Mouse (Mus musculus): ENCODE data around the gene Arhgap32. TPM values are rescaled to one million over a fixed set of nuclear protein-coding genes. Genes with fewer than 3 reads are reported as not detected.

The Arhgap32 gene
- total and polyA plus RNA-seq, 3 experiments, result 0.06 to 0.15 TPM; not detected in 1

DNA sequence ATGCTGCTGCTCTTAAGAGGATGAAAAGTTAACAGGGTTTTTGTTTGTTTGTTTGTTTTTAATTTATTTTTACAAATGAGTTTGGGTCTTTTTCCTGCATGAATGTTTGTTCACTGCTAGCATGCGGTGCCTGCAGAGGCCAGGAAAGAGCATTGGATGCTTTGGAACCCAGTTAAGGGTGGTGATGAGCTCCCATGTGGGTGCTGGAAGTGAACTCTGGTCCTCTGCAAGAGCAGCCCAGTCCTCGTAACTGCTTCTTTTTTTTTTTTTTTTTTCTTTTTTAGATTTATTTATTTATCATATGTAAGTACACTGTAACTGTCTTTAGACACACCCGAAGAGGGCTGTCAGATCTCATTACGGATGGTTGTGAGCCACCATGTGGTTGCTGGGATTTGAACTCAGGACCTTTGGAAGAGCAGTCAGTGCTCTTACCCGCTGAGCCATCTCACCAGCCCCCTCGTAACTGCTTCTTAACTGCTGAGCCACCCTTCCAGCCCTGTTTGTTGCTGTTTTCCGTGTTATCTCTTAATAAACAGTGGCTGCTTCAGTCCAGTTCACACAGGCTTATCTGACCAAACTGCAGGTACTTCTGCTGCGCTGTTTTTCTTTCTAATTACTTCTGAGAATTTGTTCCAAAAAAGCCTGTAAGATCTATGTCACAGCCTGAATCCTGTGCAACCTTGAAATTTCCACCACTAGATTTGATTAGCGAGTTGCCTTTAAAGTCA is 17.3 kb upstream of the Arhgap32 start:
- Histone ChIP-seq H3K36me3 (ENCODE audit: control insufficient read depth in 1 of 2, insufficient read depth in 2 of 2, low read length in 2 of 2) (no peaks in the 10 kb centered on the region), H3K4me1 (ENCODE audit: control insufficient read depth in 1 of 2, insufficient read depth in 2 of 2, low read length in 2 of 2) (no peaks in the 10 kb centered on the region), H3K79me2 (ENCODE audit: control insufficient read depth, insufficient read depth, low read length, poor library complexity) (no peaks in the 10 kb centered on the region), H3K9me3 (replicated peaks; ENCODE audit: insufficient read depth, low read length) (no peaks in the 10 kb centered on the region), H3K27ac (ENCODE audit: control insufficient read depth, low read depth, low read length) (no peak overlapping the region), H3K27me3 (ENCODE audit: control insufficient read depth in 1 of 2, insufficient read depth in 2 of 2, low read length in 2 of 2) (peaks cover 0 to 3% of the 10 kb centered on the region in 2 experiments; a peak in 3 of 4 replicates), H3K9ac (ENCODE audit: control insufficient read depth, low read depth, low read length, poor library complexity, severe bottlenecking) (no peak overlapping the region), H3K4me3 (ENCODE audit: control insufficient read depth in 1 of 2, insufficient read depth in 1 of 2, low read depth in 2 of 2, low read length in 2 of 2) (no peak overlapping the region)
- peak; percentile 15 for DNase-seq (ENCODE audit: low read depth, low spot score)
- TF ChIP-seq TBP (IDR thresholded peaks at IDR 0.05; ENCODE audit: low read depth, low read length) (0 out of 2 replicates have a peak, but pooled peaks have one; percentile 30), USF1 (IDR thresholded peaks at IDR 0.05; ENCODE audit: low read depth, low read length) (no peak)

DNA sequence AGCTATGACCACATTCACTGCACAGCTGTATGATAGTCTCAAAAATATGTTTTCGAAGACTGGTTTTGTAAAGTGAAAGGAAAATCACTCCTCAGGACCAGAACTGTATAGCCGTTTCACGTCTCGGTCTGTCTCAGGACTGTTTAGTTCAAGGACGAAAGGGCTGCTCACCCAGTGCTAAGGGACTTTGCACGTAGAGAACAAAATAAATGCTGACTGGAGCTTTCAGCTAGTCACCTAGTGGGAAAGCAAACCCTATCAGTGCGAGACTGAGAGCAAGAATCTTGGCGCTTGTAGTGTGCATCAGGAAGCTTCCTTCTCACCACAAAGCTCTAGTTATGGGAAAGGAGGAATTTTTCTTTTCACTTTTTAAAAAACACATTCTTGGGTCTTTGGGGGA is 15.4 kb upstream of the Arhgap32 start:
- no peak for DNase-seq (ENCODE audit: low read depth, low spot score)
- H3K4me3 ChIP-seq (ENCODE audit: control insufficient read depth in 1 of 2, insufficient read depth in 1 of 2, low read depth in 2 of 2, low read length in 2 of 2), result no peak overlapping the region
- H3K9ac ChIP-seq (ENCODE audit: control insufficient read depth, low read depth, low read length, poor library complexity, severe bottlenecking), result no peak overlapping the region
- no peaks in the 10 kb centered on the region for H3K36me3 ChIP-seq (ENCODE audit: control insufficient read depth in 1 of 2, insufficient read depth in 2 of 2, low read length in 2 of 2)
- H3K79me2 ChIP-seq (ENCODE audit: control insufficient read depth, insufficient read depth, low read length, poor library complexity), result no peaks in the 10 kb centered on the region
- peaks cover 0 to 4% of the 10 kb centered on the region in 2 experiments; a peak in 3 of 4 replicates for H3K27me3 ChIP-seq (ENCODE audit: control insufficient read depth in 1 of 2, insufficient read depth in 2 of 2, low read length in 2 of 2)
- no peak for TF ChIP-seq EP300 (IDR thresholded peaks at IDR 0.05; ENCODE audit: low read depth in 1 of 2, low read length in 2 of 2)
- TF ChIP-seq MYB (IDR thresholded peaks at IDR 0.05; ENCODE audit: low read depth, low read length), result no peak
- no peak for TF ChIP-seq UBTF (IDR thresholded peaks at IDR 0.05; ENCODE audit: borderline replicate concordance, insufficient read depth, low read depth, low read length)
- no peak for TF ChIP-seq BHLHE40 (IDR thresholded peaks at IDR 0.05; ENCODE audit: borderline replicate concordance, low read depth, low read length)
- TF ChIP-seq TAL1 (IDR thresholded peaks at IDR 0.05; ENCODE audit: low read length), result no peak
- no peak for TF ChIP-seq CTCF (IDR thresholded peaks at IDR 0.05 in 2 of 3, conservative IDR thresholded peaks at IDR 0.05 in 1 of 3; ENCODE audit: control insufficient read depth in 1 of 3, insufficient read depth in 1 of 3, low read depth in 2 of 3, low read length in 3 of 3, poor library complexity in 1 of 3, severe bottlenecking in 1 of 3)
- no peak for TF ChIP-seq MAX (IDR thresholded peaks at IDR 0.05; ENCODE audit: low read length)
- H3K27ac ChIP-seq (ENCODE audit: control insufficient read depth, low read depth, low read length), result no peak overlapping the region
- H3K9me3 ChIP-seq (replicated peaks; ENCODE audit: insufficient read depth, low read length), result no peaks in the 10 kb centered on the region
- H3K4me1 ChIP-seq (ENCODE audit: control insufficient read depth in 1 of 2, insufficient read depth in 2 of 2, low read length in 2 of 2), result no peaks in the 10 kb centered on the region

DNA sequence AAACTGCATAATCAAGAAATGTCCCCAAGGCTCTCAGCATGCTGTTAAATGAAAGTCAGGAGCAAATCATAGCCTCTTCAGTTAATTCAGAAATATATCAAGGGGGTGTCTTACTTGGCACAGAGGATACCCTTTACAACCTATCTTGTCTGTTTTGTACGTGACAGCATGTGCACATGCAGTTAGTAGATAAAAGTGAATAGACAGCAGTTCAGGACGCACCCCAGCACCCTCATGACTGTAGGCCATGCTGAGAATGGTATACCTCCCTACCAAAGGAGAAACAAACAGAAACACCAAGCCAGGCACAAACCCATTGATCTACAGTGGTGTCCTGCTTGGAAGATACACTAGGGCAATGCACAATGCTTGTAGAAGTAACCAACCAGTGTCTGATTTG is 14.4 kb upstream of the Arhgap32 start:
- no peaks in the 10 kb centered on the region for H3K4me1 ChIP-seq (ENCODE audit: control insufficient read depth in 1 of 2, insufficient read depth in 2 of 2, low read length in 2 of 2)
- H3K27me3 ChIP-seq (ENCODE audit: control insufficient read depth in 1 of 2, insufficient read depth in 2 of 2, low read length in 2 of 2), result peaks cover 0 to 7% of the 10 kb centered on the region in 2 experiments; a peak in 3 of 4 replicates
- H3K9ac ChIP-seq (ENCODE audit: control insufficient read depth, low read depth, low read length, poor library complexity, severe bottlenecking), result no peak overlapping the region
- H3K79me2 ChIP-seq (ENCODE audit: control insufficient read depth, insufficient read depth, low read length, poor library complexity), result no peaks in the 10 kb centered on the region
- TF ChIP-seq USF2 (IDR thresholded peaks at IDR 0.05; ENCODE audit: borderline replicate concordance in 1 of 2, insufficient read depth in 1 of 2, low read depth in 1 of 2, low read length in 2 of 2) (no peak), POLR2A (IDR thresholded peaks at IDR 0.05; ENCODE audit: control insufficient read depth in 1 of 2, insufficient read depth in 1 of 2, low read depth in 1 of 2, low read length in 2 of 2, poor library complexity in 1 of 2) (no peak), GABPA (IDR thresholded peaks at IDR 0.05; ENCODE audit: low read depth, low read length) (no peak), TAL1 (IDR thresholded peaks at IDR 0.05; ENCODE audit: low read length) (no peak), NRF1 (IDR thresholded peaks at IDR 0.05; ENCODE audit: insufficient read depth, low read depth, low read length, poor library complexity, severe bottlenecking) (no peak), POLR2AphosphoS2 (IDR thresholded peaks at IDR 0.05; ENCODE audit: low read length) (no peak), E2F4 (IDR thresholded peaks at IDR 0.05; ENCODE audit: borderline replicate concordance, low read depth, low read length) (no peak), POLR2AphosphoS5 (IDR thresholded peaks at IDR 0.05; ENCODE audit: borderline replicate concordance, low read depth, low read length) (no peak), UBTF (IDR thresholded peaks at IDR 0.05; ENCODE audit: borderline replicate concordance, insufficient read depth, low read depth, low read length) (no peak), CHD1 (IDR thresholded peaks at IDR 0.05; ENCODE audit: low read depth, low read length) (no peak), MXI1 (IDR thresholded peaks at IDR 0.05; ENCODE audit: low read depth, low read length) (no peak)
- no peak overlapping the region for H3K27ac ChIP-seq (ENCODE audit: control insufficient read depth, low read depth, low read length)
- DNase-seq (ENCODE audit: low read depth, low spot score), result no peak
- H3K9me3 ChIP-seq (replicated peaks; ENCODE audit: insufficient read depth, low read length), result no peaks in the 10 kb centered on the region
- no peaks in the 10 kb centered on the region for H3K36me3 ChIP-seq (ENCODE audit: control insufficient read depth in 1 of 2, insufficient read depth in 2 of 2, low read length in 2 of 2)
- H3K4me3 ChIP-seq (ENCODE audit: control insufficient read depth in 1 of 2, insufficient read depth in 1 of 2, low read depth in 2 of 2, low read length in 2 of 2), result no peak overlapping the region
